Mouse (Mus musculus) gastrocnemius, postnatal 4 days (tissue): ENCODE measurements around the gene Sh3tc1. TPM values are rescaled to one million over a fixed set of nuclear protein-coding genes. Genes with fewer than 3 reads are reported as not detected.

ENCODE experiments used
- DNase-seq, 2 experiments: peaks; one replicate each; pipeline ENCODE4 v3.0.0; 2021 to 2022; ENCODE audit warnings: low spot score in 2 of 2, mixed read lengths in 2 of 2
- total RNA-seq, 2 experiments: library from RNA; stranded (reverse); gene quantifications; 2 replicates each; pipeline ENCODE4 v1.2.3; 2021

The Sh3tc1 gene
- total RNA-seq, 2 experiments from 2014 or later: 6.8 to 7.9 TPM

DNA sequence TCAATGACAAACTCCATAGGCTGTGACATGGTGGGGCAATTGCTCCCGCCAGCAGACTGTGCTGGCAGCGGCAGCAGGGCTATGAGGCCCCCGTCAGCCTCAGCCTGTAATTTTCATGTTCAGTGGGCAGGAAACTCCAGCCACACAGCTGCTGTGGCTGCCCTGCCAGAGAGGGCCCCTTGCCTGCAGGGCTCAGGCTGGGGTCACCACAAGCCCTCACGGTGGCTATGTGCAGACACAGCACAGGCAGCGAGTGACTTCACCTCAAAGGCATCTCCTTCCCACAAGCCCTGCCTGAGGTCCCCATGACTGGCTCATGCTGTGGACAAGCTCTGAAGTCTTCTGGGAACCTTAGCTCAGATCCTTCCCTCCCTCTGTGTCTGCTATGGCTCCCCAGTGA is 52.7 kb downstream of the Sh3tc1 start:
- DNase-seq: no peak

DNA sequence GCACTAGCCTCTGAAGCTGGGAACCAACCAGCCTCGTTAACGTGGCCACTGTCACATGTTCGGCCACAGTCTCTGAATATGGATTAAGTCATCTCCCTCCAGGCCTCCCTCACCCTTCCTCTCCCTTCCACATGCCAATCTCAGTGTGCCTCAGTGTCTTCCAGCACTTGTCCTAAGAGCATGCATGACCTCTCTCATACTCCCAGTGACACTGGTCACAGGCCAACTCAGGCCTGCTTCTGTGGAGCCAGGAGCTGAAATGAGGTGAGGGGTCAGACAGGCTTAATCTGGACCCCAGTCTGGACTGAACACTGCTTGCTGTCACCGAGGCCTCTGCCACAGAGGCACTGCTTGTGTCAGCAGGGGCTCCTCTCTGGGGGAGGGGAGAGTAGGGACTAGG is 53.5 kb downstream of the Sh3tc1 start:
- DNase-seq: no peak

DNA sequence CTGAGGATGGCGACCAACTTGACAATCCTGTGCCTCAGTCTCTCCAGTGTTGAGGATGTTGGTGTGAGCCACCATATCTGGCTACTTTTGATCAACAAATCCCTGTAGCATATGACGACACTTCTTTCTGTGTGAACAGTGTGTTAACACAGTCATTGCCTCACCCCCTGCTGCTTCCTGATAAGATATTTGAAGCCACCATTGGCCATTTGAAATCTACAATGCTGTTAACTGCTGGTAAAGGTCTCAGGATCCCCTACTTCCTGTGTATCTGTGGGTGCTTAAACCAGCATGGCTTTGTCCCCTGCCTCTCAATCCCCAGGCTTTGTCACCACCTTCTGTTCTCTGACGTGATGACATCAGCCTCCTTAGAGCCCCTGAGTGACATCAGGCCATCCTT is 54.7 kb downstream of the Sh3tc1 start:
- no peak for DNase-seq

DNA sequence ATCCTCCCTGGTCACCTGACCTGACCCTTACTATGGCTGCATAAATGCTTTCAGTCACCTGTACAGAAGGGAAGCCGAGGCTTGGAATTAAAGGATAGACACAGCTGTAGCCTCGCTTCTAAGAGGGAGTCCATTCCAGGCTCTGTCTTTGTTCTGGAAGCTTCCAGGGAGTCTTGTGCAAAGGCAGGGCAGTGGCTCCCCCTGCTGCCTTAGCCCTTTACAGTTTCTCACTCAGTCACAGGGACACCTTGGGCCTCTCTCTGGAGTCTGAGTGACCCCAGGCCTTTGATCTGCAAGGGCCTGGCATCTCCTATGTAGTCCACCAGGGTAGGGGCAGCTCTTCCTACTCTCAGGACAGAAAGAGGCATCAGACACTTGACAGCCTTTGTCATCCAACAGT is 58.8 kb downstream of the Sh3tc1 start:
- peak; percentile 56 to 66 for DNase-seq

DNA sequence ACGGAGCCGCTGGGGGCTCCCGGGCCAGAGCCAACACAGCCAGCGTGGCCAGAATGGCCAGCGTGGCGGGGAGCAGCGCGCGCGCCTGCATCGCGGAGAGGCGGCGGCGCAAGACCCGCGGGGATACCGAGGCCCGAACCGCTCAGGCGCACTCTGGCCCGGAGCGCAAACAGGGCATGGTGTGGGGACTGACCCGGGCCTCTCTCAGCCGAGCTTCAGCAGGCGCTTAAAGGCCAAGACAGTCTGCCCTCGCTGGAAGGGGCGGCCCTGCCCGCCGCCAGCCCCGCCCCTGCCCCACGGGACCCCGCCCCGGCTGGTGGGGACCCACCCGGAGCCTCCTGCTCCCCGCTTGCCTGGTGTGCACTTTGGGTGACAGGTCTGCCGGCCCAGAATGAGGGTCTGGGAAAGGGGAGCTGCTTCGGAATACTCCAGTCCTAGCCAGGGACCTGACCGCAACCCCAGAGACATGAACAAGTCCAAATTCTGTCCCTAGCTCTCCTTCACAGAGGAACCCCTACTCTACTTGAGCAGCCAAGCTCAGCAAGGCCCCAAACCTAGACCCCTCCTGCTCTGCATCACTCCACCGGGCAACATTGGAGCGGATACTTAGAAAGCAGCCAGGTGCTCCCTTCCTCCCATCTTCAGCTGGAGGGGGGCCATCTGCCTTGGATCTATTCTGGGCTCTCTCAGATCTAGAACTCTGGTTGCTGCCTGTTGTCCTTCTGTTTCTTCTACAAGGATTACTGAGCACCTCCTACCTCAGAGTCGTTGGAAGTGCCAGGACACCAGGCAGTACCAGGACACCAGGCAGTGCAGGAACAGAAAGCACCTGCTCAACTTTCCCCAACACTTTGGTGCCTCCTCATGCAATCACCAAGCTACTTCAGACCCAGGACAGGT is 60.3 kb downstream of the Sh3tc1 start, which contains the start of gene Htra3:
TSS of gene Htra3 (minus strand) at position 527 of the 900 bp plus-strand sequence.
- DNase-seq: peak; percentile 64 to 71

DNA sequence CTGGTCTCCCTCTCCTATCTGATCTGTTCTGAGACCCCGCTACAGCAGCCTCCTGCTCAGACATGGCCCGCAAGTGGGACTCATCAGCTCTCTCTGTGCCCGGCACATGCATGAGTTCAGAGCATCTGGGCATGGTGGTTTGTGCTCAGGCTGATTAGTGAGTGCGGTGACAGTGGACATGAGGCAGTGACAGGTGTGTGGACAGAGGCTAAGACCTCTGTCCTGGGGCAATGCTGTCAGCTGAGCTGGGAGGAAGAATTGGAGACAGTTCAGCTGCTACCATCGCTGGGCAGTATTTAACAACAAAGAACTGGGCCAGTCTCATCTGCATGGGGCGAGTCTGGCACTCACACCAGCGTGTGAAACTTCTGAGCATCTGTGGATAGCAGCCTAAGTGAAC is 62.8 kb downstream of the Sh3tc1 start:
- DNase-seq: no peak

DNA sequence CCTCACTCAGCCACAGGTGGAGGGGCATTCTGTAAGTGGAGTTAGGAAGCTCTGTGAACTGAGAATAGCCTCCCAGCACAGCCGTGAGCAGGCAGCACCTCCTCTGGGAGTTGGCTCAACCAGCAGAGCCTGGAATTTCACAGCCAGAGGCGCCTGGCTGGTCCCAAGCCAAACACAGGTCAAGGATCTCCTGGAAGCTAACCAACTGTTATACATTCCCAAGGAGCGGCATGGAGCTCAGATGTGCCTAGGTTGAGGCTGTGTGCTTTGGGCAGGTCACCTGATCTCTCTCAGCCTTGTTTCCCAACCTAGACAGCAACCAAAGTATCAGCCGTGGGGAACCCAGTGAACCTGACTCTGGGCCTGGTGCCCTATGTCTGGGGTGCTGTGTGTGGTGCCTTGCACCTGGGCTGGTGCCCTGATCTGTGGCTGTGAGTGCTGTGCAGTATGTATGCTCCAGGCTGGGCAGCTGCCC is 65.7 kb downstream of the Sh3tc1 start:
- no peak for DNase-seq

DNA sequence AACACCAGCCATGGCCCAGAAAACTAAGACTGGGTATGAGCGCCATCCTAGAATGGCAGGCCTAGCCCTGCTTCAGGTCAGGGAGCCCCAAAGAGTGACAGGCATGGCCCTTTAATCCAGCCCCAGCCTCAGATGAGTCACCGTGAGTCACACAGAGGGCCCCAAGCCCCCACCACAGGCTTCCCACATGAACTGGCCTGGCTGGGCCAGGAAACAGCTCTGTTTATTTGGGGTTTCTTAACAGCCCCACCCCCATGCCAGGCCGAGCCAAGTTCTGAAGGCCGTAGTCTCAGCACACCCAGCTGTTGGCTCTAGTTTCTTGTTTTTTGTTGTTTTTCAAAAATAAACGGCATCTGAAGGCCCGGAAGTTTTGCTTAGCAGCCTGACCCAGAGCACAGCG is 66.7 kb downstream of the Sh3tc1 start:
- DNase-seq: peak; percentile 61 to 85

DNA sequence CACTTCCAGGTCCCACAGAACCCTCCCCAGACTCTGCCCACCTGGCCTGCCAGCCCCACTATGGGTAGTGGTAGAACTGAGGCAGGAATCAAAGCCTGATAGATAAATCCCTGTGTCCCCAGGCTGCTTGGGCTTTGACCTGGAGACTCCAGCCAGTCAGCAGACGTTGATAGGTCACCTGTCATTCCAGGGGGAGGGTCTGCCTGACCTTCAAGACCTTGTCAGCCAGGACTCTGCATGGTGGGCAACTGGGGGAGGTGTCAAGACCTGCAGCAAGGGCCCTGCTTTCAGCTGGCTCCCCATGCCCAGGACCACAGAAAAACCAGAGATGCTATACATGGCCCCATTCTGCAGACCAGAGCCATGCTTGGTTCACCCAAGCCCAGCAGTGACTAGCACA is 67.2 kb downstream of the Sh3tc1 start:
- no peak for DNase-seq

DNA sequence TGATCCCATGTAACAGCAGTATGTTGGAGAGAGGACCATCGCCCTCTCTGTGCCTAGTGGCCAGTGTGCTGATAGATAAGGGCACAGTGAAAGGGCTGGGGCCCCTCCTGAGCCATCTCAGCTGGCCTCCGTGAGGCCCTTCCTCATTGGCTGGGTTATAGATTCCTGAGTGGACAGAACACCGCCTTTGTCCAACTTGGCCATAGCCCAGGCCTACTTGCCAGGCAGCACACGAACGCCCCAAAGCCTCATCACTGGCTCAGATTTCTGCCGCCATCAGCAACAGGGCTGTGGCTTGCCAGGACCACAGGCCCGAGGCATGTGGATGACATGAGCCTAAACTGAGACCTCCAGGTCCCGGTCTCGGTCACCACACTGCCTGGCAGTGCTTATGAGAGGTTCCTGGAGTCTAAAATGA is 68.3 kb downstream of the Sh3tc1 start:
- peak; percentile 54 to 87 for DNase-seq

DNA sequence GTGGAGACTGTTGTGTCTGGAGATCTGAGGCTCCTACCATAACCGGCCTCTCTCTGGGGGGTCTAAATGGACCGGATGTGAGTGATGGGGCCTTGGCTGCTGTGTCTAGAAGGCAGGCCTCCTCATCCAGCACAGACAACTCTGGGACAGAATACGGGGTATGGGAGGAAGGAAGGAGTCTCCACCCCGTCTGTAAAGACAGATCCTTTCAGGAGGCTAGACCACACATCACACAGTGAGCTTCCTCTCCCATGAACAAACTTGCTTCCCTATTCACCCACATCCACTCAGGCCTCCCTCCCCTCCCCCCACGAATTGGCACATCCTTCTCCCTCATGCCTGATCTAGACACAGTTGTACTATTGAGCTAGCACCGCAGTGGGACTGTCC is 69.4 kb downstream of the Sh3tc1 start:
- no peak for DNase-seq

DNA sequence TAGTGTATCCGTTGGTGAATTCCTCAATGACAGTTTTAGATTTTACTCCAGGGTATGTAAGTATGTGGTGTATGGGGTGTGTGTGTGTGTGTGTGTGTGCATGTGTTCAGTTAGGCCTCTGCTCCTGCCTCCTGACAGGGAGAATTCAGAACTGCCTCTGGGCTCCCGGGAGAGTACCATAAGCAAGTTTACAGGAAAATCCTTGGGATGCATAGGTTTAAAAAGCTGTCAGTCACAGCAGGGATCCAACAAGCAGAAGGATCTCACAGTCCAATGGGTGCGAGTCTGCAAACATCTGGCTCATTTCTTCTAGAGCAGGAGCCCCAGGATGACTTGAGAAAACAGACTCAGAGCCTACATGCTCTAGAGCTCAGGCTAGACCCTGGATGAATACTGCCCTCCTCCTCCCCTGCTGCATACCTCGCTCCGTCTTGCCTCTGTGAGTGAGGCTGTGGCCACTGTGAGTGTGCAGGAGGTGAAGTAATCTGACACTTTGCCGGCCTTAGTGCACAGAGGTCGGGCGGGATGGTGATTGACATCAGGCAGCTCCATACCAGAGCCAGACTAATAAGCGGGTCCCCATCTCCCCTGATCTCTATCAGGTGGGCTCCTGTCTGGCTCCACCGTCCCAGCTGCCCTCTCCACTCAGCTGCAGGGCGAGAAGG is 69.9 kb downstream of the Sh3tc1 start:
- DNase-seq: no peak

DNA sequence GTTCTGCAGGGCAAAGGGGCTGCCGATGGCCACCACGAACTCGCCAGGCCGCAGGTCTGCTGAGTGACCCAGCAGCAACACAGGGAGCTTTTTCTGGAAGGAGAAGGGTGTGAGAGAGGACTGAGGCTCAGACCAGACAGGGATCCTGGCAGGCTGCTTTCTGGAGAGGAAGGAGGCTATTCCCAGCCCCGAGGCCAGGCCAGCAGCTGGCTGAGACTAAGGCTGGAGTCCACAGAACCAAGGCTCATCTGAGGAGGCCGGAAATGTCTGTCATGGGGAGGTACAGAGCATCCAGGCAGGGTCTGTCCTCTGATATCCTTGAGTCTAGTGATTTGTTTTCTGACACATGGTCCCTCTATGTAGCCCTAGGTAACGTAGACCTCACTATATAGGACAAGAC is 73.6 kb downstream of the Sh3tc1 start:
- no peak for DNase-seq

DNA sequence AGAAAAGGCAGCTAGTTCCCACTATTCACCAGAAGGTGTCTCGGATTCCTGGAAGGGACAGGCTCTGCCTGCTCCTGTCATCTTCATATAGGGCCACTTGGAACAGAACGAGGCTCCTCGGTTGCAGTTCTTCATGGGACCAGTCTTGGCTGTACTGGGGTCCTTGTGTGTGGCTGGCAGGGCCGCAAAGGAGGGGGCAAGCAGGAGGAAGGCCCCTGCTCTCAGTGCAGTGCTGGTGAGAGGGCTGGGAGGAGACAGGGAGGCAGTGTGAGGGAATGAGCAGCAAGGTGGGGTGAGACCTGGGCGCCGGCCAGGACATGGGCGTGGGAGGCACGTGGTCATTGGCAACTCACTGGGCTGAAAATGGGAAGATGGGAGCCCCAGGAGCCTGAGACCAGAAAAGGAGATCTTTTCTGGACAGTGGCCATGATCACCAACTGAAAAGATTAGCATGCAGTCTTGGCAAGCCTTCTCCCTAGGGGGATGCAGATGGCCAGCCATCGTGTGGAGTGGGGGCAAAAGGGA is 77.7 kb downstream of the Sh3tc1 start:
- no peak for DNase-seq

DNA sequence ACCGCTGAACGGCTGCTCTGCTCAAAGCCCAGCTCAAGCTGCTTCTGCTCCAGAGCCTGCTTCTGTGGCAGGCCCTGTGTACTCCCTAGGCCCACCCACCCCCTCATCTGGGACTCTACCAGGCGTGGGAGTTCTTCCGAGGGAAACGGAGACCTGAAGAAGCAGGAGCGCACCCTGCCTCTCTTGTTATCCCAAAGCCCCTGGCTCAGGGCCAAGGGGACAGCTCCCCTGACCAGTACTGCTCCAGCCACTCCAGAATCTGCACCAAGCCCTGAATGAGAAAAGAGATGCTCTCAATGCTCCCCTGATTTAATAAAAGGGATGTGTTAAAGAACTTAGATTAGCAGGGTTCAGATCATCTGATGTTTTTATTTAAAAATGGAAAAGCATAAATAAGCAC is 78.6 kb downstream of the Sh3tc1 start:
- no peak for DNase-seq

DNA sequence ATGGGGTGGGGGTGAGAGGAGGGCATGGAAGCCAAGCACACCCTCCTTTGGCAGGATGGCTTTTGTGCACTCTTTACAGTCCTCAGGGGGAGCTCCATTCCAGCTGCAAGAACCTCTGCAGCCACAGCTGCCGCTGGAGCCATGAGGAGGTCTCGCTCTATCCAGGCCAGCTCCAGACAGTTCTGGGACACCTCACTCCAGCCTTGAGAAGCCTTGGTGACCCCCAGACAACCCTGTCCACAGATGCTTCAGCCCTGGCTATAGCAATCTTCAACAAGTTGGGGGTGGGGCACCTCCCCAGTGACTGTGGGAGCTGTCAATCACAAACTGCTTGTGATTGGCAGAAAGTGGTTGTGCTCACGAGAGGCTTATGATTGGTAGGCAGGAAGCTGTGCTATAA is 80.3 kb downstream of the Sh3tc1 start:
- DNase-seq: no peak

DNA sequence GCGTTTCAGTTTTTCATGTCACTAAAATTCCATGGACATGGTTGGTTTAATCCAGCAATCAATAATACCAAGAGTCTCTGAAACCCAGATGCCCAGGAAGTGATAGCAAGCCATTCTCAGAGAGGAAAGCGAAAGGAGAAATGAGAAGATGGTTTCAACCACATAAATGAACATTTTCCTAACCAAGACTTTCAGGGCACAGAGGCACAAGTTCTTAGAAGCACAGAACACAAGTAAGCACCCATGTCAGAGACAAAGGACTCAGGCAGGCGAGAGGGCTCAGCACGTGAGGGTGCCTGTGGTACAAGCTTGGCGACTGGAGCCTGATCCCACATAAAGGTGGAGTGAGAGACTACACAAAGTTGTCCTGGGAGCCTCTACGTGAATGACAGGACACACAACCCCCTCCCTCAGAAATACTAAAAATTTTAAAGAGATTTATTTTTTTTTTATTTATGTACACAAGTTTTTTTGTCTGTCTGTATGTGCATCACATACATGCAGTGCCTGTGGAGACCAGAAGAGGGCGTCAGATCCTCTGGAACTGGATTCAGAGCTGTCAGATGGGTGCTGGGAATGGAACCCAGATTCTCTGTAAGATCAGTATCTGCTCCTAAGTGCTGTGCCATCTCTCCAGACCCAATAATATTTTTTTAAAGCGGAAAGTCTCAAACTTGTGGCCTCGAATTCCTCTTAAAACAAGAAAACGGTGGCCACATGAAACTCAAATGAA is 83.9 kb downstream of the Sh3tc1 start:
- no peak for DNase-seq

DNA sequence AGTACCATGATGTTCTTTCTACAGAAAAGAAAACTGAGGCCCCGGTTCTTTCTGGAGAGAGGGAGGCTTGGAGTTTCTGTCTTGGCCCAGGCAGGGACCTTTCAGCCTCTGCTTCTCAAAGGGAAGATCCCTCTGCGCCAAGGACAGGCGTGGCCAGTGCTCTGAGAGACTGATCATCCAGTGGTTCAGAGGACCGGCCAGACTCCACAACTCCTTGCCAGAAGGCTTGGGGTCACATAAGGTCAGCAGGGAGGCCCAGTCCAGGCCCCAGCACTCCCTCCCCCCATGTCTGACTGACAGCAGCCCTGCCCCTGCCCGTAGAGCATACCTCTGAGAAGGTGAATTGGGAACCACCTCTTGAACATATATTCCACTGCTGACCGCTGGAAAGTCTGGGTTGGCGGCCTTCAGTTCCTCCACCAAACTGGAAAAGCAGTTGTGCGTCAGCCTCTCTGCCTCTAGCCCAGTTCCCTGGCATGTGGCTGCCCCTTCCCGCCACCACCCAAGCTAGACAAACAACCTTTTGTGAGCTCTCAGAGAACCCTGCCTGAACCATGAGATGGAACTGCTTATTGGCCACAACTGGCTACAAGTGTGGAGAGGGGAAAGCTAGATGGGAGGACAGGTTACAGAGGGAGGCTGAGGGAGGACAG is 85.9 kb downstream of the Sh3tc1 start:
- no peak for DNase-seq

DNA sequence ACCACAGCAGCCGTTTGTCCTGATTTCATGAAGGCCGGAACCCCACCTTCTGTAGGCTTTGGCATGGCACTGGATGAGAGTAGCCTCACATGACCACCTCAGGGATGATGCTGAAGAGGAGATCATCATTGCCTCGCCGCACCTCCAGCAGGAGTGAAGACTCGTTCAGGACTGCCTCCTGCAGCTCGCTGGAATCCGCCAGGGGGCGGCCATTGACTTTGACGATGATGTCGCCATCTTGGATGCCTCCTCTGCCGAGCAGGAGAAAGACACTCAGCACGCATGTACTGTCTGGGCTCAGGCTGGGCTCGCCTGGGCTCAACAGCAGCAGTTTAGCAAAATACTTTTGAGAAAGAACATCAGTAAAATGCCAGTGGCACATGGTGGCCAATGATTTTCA is 86.9 kb downstream of the Sh3tc1 start:
- DNase-seq: no peak

DNA sequence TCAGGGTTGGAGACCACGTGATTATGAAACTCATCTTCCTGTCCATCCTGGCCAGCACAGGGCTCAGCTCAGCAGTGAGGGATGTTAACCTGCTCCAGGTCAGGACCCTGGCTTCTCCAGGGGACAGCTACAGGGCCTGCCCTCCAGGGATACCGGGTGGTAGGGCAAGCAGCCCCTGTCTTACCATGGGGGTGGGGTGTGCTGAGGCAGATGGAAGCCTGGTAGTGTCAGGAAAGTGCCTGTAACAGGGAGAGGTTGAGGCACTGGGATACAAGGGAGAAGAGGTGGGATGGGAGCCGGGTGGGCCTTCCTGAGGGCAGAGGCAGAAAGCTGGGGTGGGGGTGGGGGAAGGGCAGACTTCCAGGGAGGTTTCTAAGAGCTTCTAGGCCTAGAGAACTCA is 87.5 kb downstream of the Sh3tc1 start:
- DNase-seq: no peak

DNA sequence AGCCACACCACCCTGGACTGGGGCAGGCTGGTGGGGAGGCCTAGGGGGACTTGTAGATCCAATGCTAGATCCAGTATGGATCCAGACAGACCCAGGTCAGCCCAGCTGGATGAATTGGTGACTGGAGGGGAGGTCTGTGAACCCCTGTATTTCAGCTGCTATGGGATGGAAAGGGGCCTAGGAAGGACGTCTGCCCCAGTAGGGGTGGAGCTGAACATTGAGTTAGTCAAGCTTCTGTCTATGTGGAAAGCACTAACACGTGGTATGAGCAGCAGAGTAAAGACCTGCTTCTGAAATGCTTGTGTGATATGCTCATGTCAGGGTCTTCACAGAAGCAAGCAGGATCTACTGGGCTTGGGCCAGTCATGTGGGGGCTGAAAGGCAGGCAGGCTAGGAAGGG is 91.6 kb downstream of the Sh3tc1 start:
- DNase-seq: no peak
